Mouse (Mus musculus) CH12.LX (cell line): Measurements from ENCODE around the gene Pdxdc1. TPM values are rescaled to one million over a fixed set of nuclear protein-coding genes. Genes with fewer than 3 reads are reported as not detected.

Source experiments
- DNase-seq: peaks from one replicate; pipeline ENCODE4 v3.0.0-alpha.2; 2013; ENCODE audit errors: extremely low read depth
- H3K27ac ChIP-seq: 2 replicates; pipeline ENCODE4 v1.5.1; 2012; ENCODE audit warnings: low read depth, mild to moderate bottlenecking, control low read depth, moderate library complexity; ENCODE audit not compliant: insufficient read depth
- H3K27me3 ChIP-seq: replicated peaks from 2 replicates; pipeline ENCODE3; 2012; ENCODE audit warnings: inconsistent platforms
- H3K36me3 ChIP-seq, 2 experiments: replicated peaks in 1 of 2; 2 replicates each; pipeline versions ENCODE3 to v1.6.1; 2012; ENCODE audit warnings: inconsistent platforms in 1 of 2, low read length in 1 of 2, mild to moderate bottlenecking in 1 of 2, mixed read lengths in 1 of 2, moderate library complexity in 1 of 2; ENCODE audit not compliant: control insufficient read depth in 1 of 2, insufficient read depth in 1 of 2
- H3K4me1 ChIP-seq, 2 experiments: 2 replicates each; pipeline ENCODE4 v1.6.1; 2012; ENCODE audit warnings: inconsistent platforms in 1 of 2, moderate library complexity in 1 of 2; ENCODE audit not compliant: insufficient read depth in 2 of 2, control insufficient read depth in 1 of 2
- H3K4me2 ChIP-seq: 2 replicates; pipeline ENCODE4 v1.6.1; 2012; ENCODE audit warnings: low read depth, mild to moderate bottlenecking, control low read depth; ENCODE audit not compliant: poor library complexity, insufficient read depth, severe bottlenecking
- H3K4me3 ChIP-seq, 3 experiments: fragments of 150-350 bp in 1 of 3; sonication (generic) in 1 of 3; replicated peaks in 1 of 3; 2 replicates each; pipeline versions ENCODE3 to v1.5.1; 2011 to 2012; ENCODE audit warnings: low read depth in 2 of 3, low read length in 2 of 3, mild to moderate bottlenecking in 2 of 3, moderate library complexity in 2 of 3, control low read depth in 1 of 3, improper control_type of control experiment in 1 of 3, inconsistent platforms in 1 of 3, mixed read lengths in 1 of 3; ENCODE audit not compliant: poor library complexity in 1 of 3
- H3K79me2 ChIP-seq: replicated peaks from 2 replicates; pipeline ENCODE4 v1.6.1; 2012; ENCODE audit warnings: mild to moderate bottlenecking, moderate library complexity; ENCODE audit not compliant: control insufficient read depth, poor library complexity, insufficient read depth, severe bottlenecking; ENCODE audit errors: extremely low read depth
- H3K9ac ChIP-seq: 2 replicates; pipeline ENCODE4 v1.6.1; 2012; ENCODE audit warnings: low read depth, mild to moderate bottlenecking, control low read depth, moderate library complexity; ENCODE audit not compliant: insufficient read depth
- H3K9me3 ChIP-seq: replicated peaks from 2 replicates; pipeline ENCODE3; 2012; ENCODE audit warnings: low read length, inconsistent platforms, mixed read lengths
- CHD2 ChIP-seq: IDR thresholded peaks from 2 replicates; pipeline ENCODE4 v1.6.1; 2011; ENCODE audit warnings: low read length, improper control_type of control experiment
- EP300 ChIP-seq: IDR thresholded peaks from 2 replicates; pipeline ENCODE4 v1.6.1; 2011; ENCODE audit warnings: low read length, improper control_type of control experiment
- ETS1 ChIP-seq: conservative IDR thresholded peaks from 2 replicates; pipeline ENCODE4 v1.6.1; 2012; ENCODE audit warnings: low read depth, mild to moderate bottlenecking, inconsistent platforms, low read length, improper control_type of control experiment, moderate library complexity
- GABPA ChIP-seq: IDR thresholded peaks from 2 replicates; pipeline ENCODE4 v1.6.1; 2012; ENCODE audit warnings: low read depth, low read length, improper control_type of control experiment, inconsistent platforms; ENCODE audit not compliant: insufficient replicate concordance
- IRF4 ChIP-seq: IDR thresholded peaks from 2 replicates; pipeline ENCODE4 v1.6.1; 2014; ENCODE audit warnings: low read depth, mild to moderate bottlenecking, inconsistent platforms, low read length, improper control_type of control experiment
- JUND ChIP-seq: conservative IDR thresholded peaks from 2 replicates; pipeline ENCODE4 v1.6.1; 2011; ENCODE audit warnings: low read depth, low read length, improper control_type of control experiment
- KAT2A ChIP-seq: IDR thresholded peaks from 2 replicates; pipeline ENCODE4 v1.6.1; 2012; ENCODE audit warnings: low read length, improper control_type of control experiment, inconsistent platforms; ENCODE audit not compliant: insufficient replicate concordance
- MAX ChIP-seq: IDR thresholded peaks from 2 replicates; pipeline ENCODE4 v1.6.1; 2011; ENCODE audit warnings: low read length, improper control_type of control experiment
- MXI1 ChIP-seq: IDR thresholded peaks from 2 replicates; pipeline ENCODE4 v1.6.1; 2011; ENCODE audit warnings: mild to moderate bottlenecking, low read depth, low read length, improper control_type of control experiment
- NRF1 ChIP-seq: IDR thresholded peaks from 2 replicates; pipeline ENCODE4 v1.6.1; 2014; ENCODE audit warnings: low read depth, mild to moderate bottlenecking, inconsistent platforms, low read length, improper control_type of control experiment, moderate library complexity
- RAD21 ChIP-seq: IDR thresholded peaks from 2 replicates; pipeline ENCODE4 v1.6.1; 2011; ENCODE audit warnings: low read depth, mild to moderate bottlenecking, low read length, improper control_type of control experiment, moderate library complexity
- RCOR1 ChIP-seq: conservative IDR thresholded peaks from 2 replicates; pipeline ENCODE4 v1.6.1; 2012; ENCODE audit warnings: low read depth, mild to moderate bottlenecking, inconsistent platforms, low read length, improper control_type of control experiment
- SIN3A ChIP-seq: IDR thresholded peaks from 2 replicates; pipeline ENCODE4 v1.6.1; 2012; ENCODE audit warnings: low read length, improper control_type of control experiment, inconsistent platforms
- TBP ChIP-seq: conservative IDR thresholded peaks from 2 replicates; pipeline ENCODE4 v1.6.1; 2011; ENCODE audit warnings: low read depth, low read length, improper control_type of control experiment
- UBTF ChIP-seq: IDR thresholded peaks from 2 replicates; pipeline ENCODE4 v1.6.1; 2012; ENCODE audit warnings: low read depth, mild to moderate bottlenecking, inconsistent platforms, low read length, improper control_type of control experiment, moderate library complexity
- USF1 ChIP-seq: IDR thresholded peaks from 2 replicates; pipeline ENCODE4 v1.6.1; 2014; ENCODE audit warnings: low read depth, mild to moderate bottlenecking, inconsistent platforms, low read length, improper control_type of control experiment
- ZKSCAN1 ChIP-seq: IDR thresholded peaks from 2 replicates; pipeline ENCODE4 v1.6.1; 2012; ENCODE audit warnings: low read depth, inconsistent platforms, low read length, improper control_type of control experiment, borderline replicate concordance
- ZMIZ1 ChIP-seq: IDR thresholded peaks from 2 replicates; pipeline ENCODE4 v1.6.1; 2012; ENCODE audit warnings: low read depth, mild to moderate bottlenecking, inconsistent platforms, low read length, improper control_type of control experiment
- ZNF384 ChIP-seq: IDR thresholded peaks from 2 replicates; pipeline ENCODE4 v1.6.1; 2012; ENCODE audit warnings: low read depth, low read length, improper control_type of control experiment, inconsistent platforms
- dilution Hi-C: fragments of 300-500 bp; cut with MboI; formaldehyde crosslinking; loops from 2 replicates; pipeline ENCODE4 v1.14.3; 2020; ENCODE audit warnings: low sequenced_read_pairs; ENCODE audit not compliant: extremely low pct_unique_long_range_greater_than_20kb, extremely low pct_ligation_motif_present
- in situ Hi-C: fragments of 300-500 bp; cut with MboI; formaldehyde crosslinking; loops from 3 replicates; pipeline ENCODE4 v1.14.3; 2019; ENCODE audit warnings: low sequenced_read_pairs, low pct_ligation_motif_present, low pct_unique_long_range_greater_than_20kb, mixed read lengths
- polyA plus RNA-seq: library from polyadenylated mRNA; unstranded; fragments of >175 nt; gene quantifications from 2 replicates; pipeline ENCODE4 v1.2.1, GENCODE M21; 2012; ENCODE audit warnings: low read depth; ENCODE audit not compliant: insufficient read length
- total RNA-seq, 2 experiments: library from RNA; depleted of rRNA; stranded (reverse); fragments of 300-350 nt in 1 of 2; fragments of >200 nt in 1 of 2; gene quantifications; 2 replicates each; pipeline ENCODE4 v1.2.3; 2012 to 2014

The Pdxdc1 gene
- total and polyA plus RNA-seq, 3 experiments, result 78.5 to 109 (median 80.9) TPM

- H3K4me1 ChIP-seq, result peaks cover 3 to 42% of the 10 kb centered on the region in 2 experiments; a peak in 3 of 4 replicates
- H3K27me3 ChIP-seq, result no peaks in the 10 kb centered on the region
- H3K9me3 ChIP-seq, result no peaks in the 10 kb centered on the region
- peak overlapping the region; percentile 75 to 91 (median 87) for H3K4me3 ChIP-seq
- H3K4me2 ChIP-seq, result peak overlapping the region; percentile 95
- H3K9ac ChIP-seq, result peak overlapping the region; percentile 86
- in situ Hi-C loops, result no loop called here
- TF ChIP-seq MAX, result 0 out of 2 replicates have a peak, but pooled peaks have one; percentile 38
- TF ChIP-seq EP300, result no peak
- 0 out of 2 replicates have a peak, but pooled peaks have one; percentile 40 for TF ChIP-seq MXI1
- TF ChIP-seq CHD2, result no peak
- 0 out of 2 replicates have a peak, but pooled peaks have one; percentile 9 for TF ChIP-seq SIN3A
- no peak for TF ChIP-seq ETS1
- TF ChIP-seq ZMIZ1, result no peak
- no peak for TF ChIP-seq KAT2A
- no peak for TF ChIP-seq ZKSCAN1
- peak; percentile 43 for TF ChIP-seq USF1
- no peak for TF ChIP-seq ZNF384
- DNase-seq, result peak; percentile 62
- peak overlapping the region; percentile 1; the same call in 1 of the 2 replicates for H3K27ac ChIP-seq
- dilution Hi-C loops, result no loop called here
- peaks cover 32% of the 10 kb centered on the region for H3K79me2 ChIP-seq
- H3K36me3 ChIP-seq, result peaks cover 0 to 18% of the 10 kb centered on the region in 2 experiments
Observed at GRCm38 (mm10) chr16:13902397-13902831, 517 bp downstream of the Pdxdc1 start.

- Histone ChIP-seq H3K27me3 (no peaks in the 10 kb centered on the region), H3K4me3 (no peak overlapping the region), H3K4me2 (no peak overlapping the region), H3K27ac (no peak overlapping the region), H3K36me3 (peaks cover 0 to 23% of the 10 kb centered on the region in 2 experiments), H3K9me3 (no peaks in the 10 kb centered on the region), H3K9ac (no peak overlapping the region), H3K4me1 (peaks cover 0 to 43% of the 10 kb centered on the region in 2 experiments; a peak in 2 of 4 replicates), H3K79me2 (peaks cover 45% of the 10 kb centered on the region)
- in situ Hi-C loops (no loop called here), dilution Hi-C loops (no loop called here)
- no peak for DNase-seq
- TF ChIP-seq RAD21 (no peak), RCOR1 (no peak), ZNF384 (no peak), IRF4 (no peak), CHD2 (no peak), TBP (no peak), ETS1 (no peak), GABPA (no peak), UBTF (no peak), NRF1 (no peak), JUND (no peak), ZKSCAN1 (no peak)
Observed at GRCm38 (mm10) chr16:13898981-13899380, 4.0 kb downstream of the Pdxdc1 start.
